Mouse (Mus musculus) megakaryocyte progenitor cell, adult 5-6 weeks (primary cell): ENCODE results near the gene Foxj3. TPM values are rescaled to one million over a fixed set of nuclear protein-coding genes. Genes with fewer than 3 reads are reported as not detected.

ENCODE experiments used
- ATAC-seq: replicated peaks from 2 replicates; pipeline ENCODE4 v1.8.0; 2016; ENCODE audit warnings: mild to moderate bottlenecking, moderate TSS enrichment, inconsistent platforms; ENCODE audit not compliant: poor library complexity
- total RNA-seq, 2 experiments: library from RNA; stranded (forward) in 1 of 2; stranded (reverse) in 1 of 2; fragments of 157-497, 149-512 nt in 1 of 2; fragments of 200-1000 nt in 1 of 2; gene quantifications; 2 replicates each; pipeline versions ENCODE4 v1.2.3 to v1.2.4; 2015 to 2017

Gene Foxj3
- total RNA-seq, 2 experiments from 2014 or later: 12.0 to 26.5 TPM

DNA sequence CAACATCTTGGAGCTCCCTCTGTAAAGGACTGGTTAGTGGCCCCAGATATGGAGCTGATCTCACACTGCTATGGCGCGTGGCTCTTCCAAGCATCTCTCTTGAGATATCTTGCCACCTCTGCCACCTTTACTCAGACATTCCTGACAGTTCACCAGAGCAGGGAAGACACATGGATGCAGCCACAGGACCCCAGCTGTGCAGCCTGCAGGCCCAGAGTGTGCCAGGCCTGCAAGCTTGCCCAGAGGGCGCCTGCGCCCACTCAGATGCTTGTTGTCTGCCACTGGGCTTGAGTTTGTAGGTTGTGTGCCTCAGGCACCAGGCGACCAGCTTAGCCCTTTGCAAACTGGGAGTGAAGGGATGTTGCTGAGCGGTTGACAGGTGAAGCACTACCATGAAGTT is 133.9 kb downstream of the Foxj3 start:
- ATAC-seq: no peak

DNA sequence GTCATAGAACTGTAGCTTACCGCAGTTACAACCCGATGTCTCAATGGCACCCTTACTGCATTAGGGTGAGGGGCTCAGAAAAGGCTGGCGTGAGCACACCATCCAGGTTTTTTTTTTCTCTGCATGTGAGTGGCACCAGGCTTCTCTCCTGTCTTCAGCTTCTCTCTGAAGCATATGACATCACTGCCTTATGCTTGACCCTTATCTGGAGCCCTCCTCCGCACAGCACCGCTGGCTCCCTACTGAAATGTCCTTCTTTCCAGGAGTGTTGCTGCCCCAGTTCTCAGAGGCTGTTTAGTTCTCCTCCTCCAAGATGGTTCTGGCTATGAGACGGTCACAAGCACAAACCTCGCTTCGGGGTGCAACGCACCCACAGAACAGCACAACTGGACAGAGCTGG is 134.4 kb downstream of the Foxj3 start:
- ATAC-seq: no peak

- peak; percentile 55 for ATAC-seq
These were observed 135.9 kb downstream of the Foxj3 start for GRCm38 (mm10) chr4:119672685-119673084.

Other genes with a start within 250 kb of the Foxj3 start
- gene Ybx1, start 242.4 kb upstream of the Foxj3 start, total RNA-seq (2015): 1,533 and 1,599 TPM in 2 replicates
- gene Ybx1, start 242.4 kb upstream of the Foxj3 start, total RNA-seq (2017): 1,470 and 1,694 TPM in 2 replicates
- gene Ppih, start 216.5 kb upstream of the Foxj3 start, total RNA-seq (2015): 137 and 138 TPM in 2 replicates
- 161 and 163 TPM in 2 replicates for gene Ppih, start 216.5 kb upstream of the Foxj3 start, total RNA-seq (2017)
- 0.66 TPM in 1 of 2 replicates, not detected in the other for gene Ccdc30, start 121.5 kb upstream of the Foxj3 start, total RNA-seq (2015)
- 0.14 and 1.0 TPM in 2 replicates for gene Ccdc30, start 121.5 kb upstream of the Foxj3 start, total RNA-seq (2017)
- gene Ppcs, start 114.6 kb upstream of the Foxj3 start, total RNA-seq (2015): 12.5 and 15.9 TPM in 2 replicates
- 10.4 and 10.7 TPM in 2 replicates for gene Ppcs, start 114.6 kb upstream of the Foxj3 start, total RNA-seq (2017)
- not detected in 2 replicates for gene Zmynd12, start 114.2 kb upstream of the Foxj3 start, total RNA-seq (2015)
- not detected in 2 replicates for gene Zmynd12, start 114.2 kb upstream of the Foxj3 start, total RNA-seq (2017)
- gene Rimkla, start 44.4 kb upstream of the Foxj3 start, total RNA-seq (2015): not detected in 2 replicates
- gene Rimkla, start 44.4 kb upstream of the Foxj3 start, total RNA-seq (2017): not detected in 2 replicates
- gene Frg2f1, start 2.5 kb downstream of the Foxj3 start, total RNA-seq (2015): 0.44 and 0.83 TPM in 2 replicates
- gene Frg2f1, start 2.5 kb downstream of the Foxj3 start, total RNA-seq (2017): 0.88 TPM in 1 of 2 replicates, not detected in the other
- gene Guca2a, start 100.7 kb downstream of the Foxj3 start, total RNA-seq (2015): not detected in 2 replicates
- not detected in 2 replicates for gene Guca2a, start 100.7 kb downstream of the Foxj3 start, total RNA-seq (2017)
- gene Guca2b, start 122.0 kb downstream of the Foxj3 start, total RNA-seq (2015): not detected in 2 replicates
- not detected in 2 replicates for gene Guca2b, start 122.0 kb downstream of the Foxj3 start, total RNA-seq (2017)
- 6.6 and 7.2 TPM in 2 replicates for gene Hivep3, start 196.8 kb downstream of the Foxj3 start, total RNA-seq (2015)
- gene Hivep3, start 196.8 kb downstream of the Foxj3 start, total RNA-seq (2017): 0.83 and 3.2 TPM in 2 replicates